Mouse (Mus musculus): Measurements from ENCODE around the gene Trpm3. TPM values are rescaled to one million over a fixed set of nuclear protein-coding genes. Genes with fewer than 3 reads are reported as not detected.

Trpm3 gene
- polyA plus RNA-seq, 1 experiment from 2014 or later = 0.37 TPM

GRCm38 (mm10) chr19:22692956-22693355, 554.1 kb downstream of the Trpm3 start:
- ATAC-seq (replicated peaks; ENCODE audit: low FRiP score, low TSS enrichment, low read depth) (no peak), DNase-seq (ENCODE audit: low spot score) (no peak)
- Histone ChIP-seq H3K4me2 (ENCODE audit: low read length) (no peak overlapping the region), H3K27ac (ENCODE audit: low read depth) (no peak overlapping the region), H3K4me3 (ENCODE audit: low read depth, low read length) (no peak overlapping the region), H3K27me3 (replicated peaks; ENCODE audit: control insufficient read depth, insufficient read depth, low read length) (no peaks in the 10 kb centered on the region), H3K36me3 (ENCODE audit: control insufficient read depth, insufficient read depth, low read length) (no peaks in the 10 kb centered on the region), H3K9ac (ENCODE audit: low read length) (no peak overlapping the region), H3K9me3 (ENCODE audit: control insufficient read depth, low read length) (no peaks in the 10 kb centered on the region), H3K4me1 (replicated peaks; ENCODE audit: control insufficient read depth, insufficient read depth, low read length) (no peaks in the 10 kb centered on the region)
- WGBS = 51% methylated on average over 5 of the region's 5 CpGs

DNA sequence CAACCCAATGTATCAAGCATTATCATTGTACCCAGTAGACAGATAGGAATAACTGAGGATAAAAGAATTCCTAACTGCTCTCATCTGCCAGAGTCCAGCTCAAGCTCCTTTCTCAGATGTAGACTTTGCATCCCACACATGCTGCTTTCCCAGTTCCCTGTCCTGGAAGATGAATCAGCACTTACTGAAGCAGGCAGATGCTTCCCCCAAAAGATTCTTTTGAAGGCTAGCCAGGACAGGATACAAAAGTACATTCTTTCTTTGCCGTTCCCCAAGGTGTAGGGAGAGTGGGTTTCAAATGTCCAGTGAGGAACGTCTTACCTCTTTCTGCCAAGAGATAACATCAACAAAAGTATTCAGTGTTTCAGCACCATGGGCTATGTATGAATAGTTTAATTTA, 556.6 kb downstream of the Trpm3 start:
- H3K4me3 ChIP-seq (ENCODE audit: low read depth, low read length) = no peak overlapping the region
- no peak overlapping the region for H3K27ac ChIP-seq (ENCODE audit: low read depth)
- no peaks in the 10 kb centered on the region for H3K27me3 ChIP-seq (replicated peaks; ENCODE audit: control insufficient read depth, insufficient read depth, low read length)
- ATAC-seq (replicated peaks; ENCODE audit: low FRiP score, low TSS enrichment, low read depth) = no peak
- no peaks in the 10 kb centered on the region for H3K4me1 ChIP-seq (replicated peaks; ENCODE audit: control insufficient read depth, insufficient read depth, low read length)
- H3K9me3 ChIP-seq (ENCODE audit: control insufficient read depth, low read length) = no peaks in the 10 kb centered on the region
- H3K36me3 ChIP-seq (ENCODE audit: control insufficient read depth, insufficient read depth, low read length) = no peaks in the 10 kb centered on the region
- WGBS = 31% methylated on average over 2 of the region's 2 CpGs
- no peak for DNase-seq (ENCODE audit: low spot score)
- no peak overlapping the region for H3K9ac ChIP-seq (ENCODE audit: low read length)
- no peak overlapping the region for H3K4me2 ChIP-seq (ENCODE audit: low read length)

- Histone ChIP-seq H3K27me3 (replicated peaks; ENCODE audit: control insufficient read depth, insufficient read depth, low read length) (no peaks in the 10 kb centered on the region), H3K4me1 (replicated peaks; ENCODE audit: control insufficient read depth, insufficient read depth, low read length) (no peaks in the 10 kb centered on the region), H3K9ac (ENCODE audit: low read length) (no peak overlapping the region), H3K36me3 (ENCODE audit: control insufficient read depth, insufficient read depth, low read length) (no peaks in the 10 kb centered on the region), H3K4me2 (ENCODE audit: low read length) (no peak overlapping the region), H3K27ac (ENCODE audit: low read depth) (no peak overlapping the region), H3K4me3 (ENCODE audit: low read depth, low read length) (no peak overlapping the region), H3K9me3 (ENCODE audit: control insufficient read depth, low read length) (no peaks in the 10 kb centered on the region)
- WGBS = 84% methylated on average over 4 of the region's 4 CpGs
- ATAC-seq (replicated peaks; ENCODE audit: low FRiP score, low TSS enrichment, low read depth) (no peak), DNase-seq (ENCODE audit: low spot score) (no peak)
Observed at GRCm38 (mm10) chr19:22698737-22699136, 559.9 kb downstream of the Trpm3 start.

DNA sequence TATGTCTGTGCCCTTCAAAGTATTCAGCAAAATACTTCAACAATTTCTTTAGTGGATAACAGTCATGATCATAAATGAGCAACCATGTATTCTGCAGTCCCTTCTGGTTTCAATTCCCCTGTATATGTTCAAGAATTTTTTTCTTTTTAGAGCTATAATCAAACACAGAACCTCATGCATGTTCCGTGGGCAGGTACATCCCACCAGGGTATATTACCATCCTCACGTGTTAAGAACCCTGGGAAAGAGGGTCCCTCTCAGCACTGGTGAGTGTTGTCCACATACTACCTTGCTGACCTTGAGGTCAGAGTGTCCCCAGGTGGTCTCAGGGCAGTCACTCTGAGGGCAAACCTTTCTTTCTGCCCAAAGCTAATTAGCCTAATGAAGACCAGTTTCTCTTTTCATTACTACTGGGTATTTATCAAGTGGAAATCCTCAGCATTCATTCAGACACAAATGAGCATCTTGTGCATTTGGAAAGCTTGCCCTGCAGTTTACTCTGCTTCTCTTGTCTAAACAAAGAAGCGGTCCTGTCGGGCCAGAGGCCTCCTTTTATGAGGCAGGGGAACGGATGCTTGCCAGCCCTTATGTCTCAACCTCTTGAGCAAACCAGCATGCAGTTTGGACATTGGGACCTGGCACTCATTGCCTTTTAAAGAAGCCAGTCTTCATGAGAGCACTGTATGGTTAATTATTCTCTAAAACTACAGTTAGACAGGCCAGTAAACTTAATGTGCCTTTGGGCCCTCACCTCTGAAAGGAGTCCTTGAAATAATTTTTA, 562.2 kb downstream of the Trpm3 start:
- Histone ChIP-seq H3K27me3 (replicated peaks; ENCODE audit: control insufficient read depth, insufficient read depth, low read length) (no peaks in the 10 kb centered on the region), H3K27ac (ENCODE audit: low read depth) (no peak overlapping the region), H3K9ac (ENCODE audit: low read length) (no peak overlapping the region), H3K9me3 (ENCODE audit: control insufficient read depth, low read length) (no peaks in the 10 kb centered on the region), H3K36me3 (ENCODE audit: control insufficient read depth, insufficient read depth, low read length) (no peaks in the 10 kb centered on the region), H3K4me3 (ENCODE audit: low read depth, low read length) (no peak overlapping the region), H3K4me1 (replicated peaks; ENCODE audit: control insufficient read depth, insufficient read depth, low read length) (no peaks in the 10 kb centered on the region), H3K4me2 (ENCODE audit: low read length) (no peak overlapping the region)
- WGBS = 38% methylated on average over 5 of the region's 5 CpGs
- DNase-seq (ENCODE audit: low spot score) (no peak), ATAC-seq (replicated peaks; ENCODE audit: low FRiP score, low TSS enrichment, low read depth) (no peak)

GRCm38 (mm10) chr19:22703876-22704275, 565.0 kb downstream of the Trpm3 start:
- H3K36me3 ChIP-seq (ENCODE audit: control insufficient read depth, insufficient read depth, low read length) = no peaks in the 10 kb centered on the region
- no peak overlapping the region for H3K9ac ChIP-seq (ENCODE audit: low read length)
- no peak overlapping the region for H3K4me2 ChIP-seq (ENCODE audit: low read length)
- ATAC-seq (replicated peaks; ENCODE audit: low FRiP score, low TSS enrichment, low read depth) (no peak), DNase-seq (ENCODE audit: low spot score) (no peak)
- H3K9me3 ChIP-seq (ENCODE audit: control insufficient read depth, low read length) = no peaks in the 10 kb centered on the region
- H3K4me3 ChIP-seq (ENCODE audit: low read depth, low read length) = no peak overlapping the region
- no peak overlapping the region for H3K27ac ChIP-seq (ENCODE audit: low read depth)
- WGBS = 77% methylated on average over 6 of the region's 6 CpGs
- H3K27me3 ChIP-seq (replicated peaks; ENCODE audit: control insufficient read depth, insufficient read depth, low read length) = no peaks in the 10 kb centered on the region
- no peaks in the 10 kb centered on the region for H3K4me1 ChIP-seq (replicated peaks; ENCODE audit: control insufficient read depth, insufficient read depth, low read length)

GRCm38 (mm10) chr19:22705414-22705813, 566.6 kb downstream of the Trpm3 start:
- Histone ChIP-seq H3K9ac (ENCODE audit: low read length) (no peak overlapping the region), H3K4me3 (ENCODE audit: low read depth, low read length) (no peak overlapping the region), H3K4me2 (ENCODE audit: low read length) (no peak overlapping the region), H3K9me3 (ENCODE audit: control insufficient read depth, low read length) (no peaks in the 10 kb centered on the region), H3K27me3 (replicated peaks; ENCODE audit: control insufficient read depth, insufficient read depth, low read length) (no peaks in the 10 kb centered on the region), H3K27ac (ENCODE audit: low read depth) (no peak overlapping the region), H3K4me1 (replicated peaks; ENCODE audit: control insufficient read depth, insufficient read depth, low read length) (no peaks in the 10 kb centered on the region), H3K36me3 (ENCODE audit: control insufficient read depth, insufficient read depth, low read length) (no peaks in the 10 kb centered on the region)
- ATAC-seq (replicated peaks; ENCODE audit: low FRiP score, low TSS enrichment, low read depth) = no peak
- no peak for DNase-seq (ENCODE audit: low spot score)

DNA sequence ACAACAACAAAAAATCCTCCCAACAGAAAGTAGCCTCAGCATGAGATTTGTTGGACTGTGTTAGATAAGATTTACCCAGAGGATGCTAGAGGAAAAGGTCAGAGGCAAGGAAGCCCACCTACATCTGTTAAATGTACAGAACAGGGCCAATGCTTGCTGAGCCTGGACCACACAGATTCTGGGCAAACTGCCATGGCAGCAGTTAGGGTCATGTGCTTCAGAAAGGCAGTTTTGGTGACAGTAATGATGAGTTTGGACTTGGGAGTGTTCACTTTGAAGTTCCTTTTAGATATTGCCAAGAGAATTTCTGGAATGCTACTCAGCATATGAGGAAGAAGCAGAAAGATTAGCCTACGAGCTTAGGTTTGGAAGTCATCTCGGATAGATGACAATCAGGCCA, 580.2 kb downstream of the Trpm3 start:
- H3K9me3 ChIP-seq (ENCODE audit: control insufficient read depth, low read length) = no peaks in the 10 kb centered on the region
- H3K36me3 ChIP-seq (ENCODE audit: control insufficient read depth, insufficient read depth, low read length) = no peaks in the 10 kb centered on the region
- H3K27ac ChIP-seq (ENCODE audit: low read depth) = no peak overlapping the region
- H3K4me1 ChIP-seq (replicated peaks; ENCODE audit: control insufficient read depth, insufficient read depth, low read length) = no peaks in the 10 kb centered on the region
- H3K27me3 ChIP-seq (replicated peaks; ENCODE audit: control insufficient read depth, insufficient read depth, low read length) = no peaks in the 10 kb centered on the region
- H3K4me2 ChIP-seq (ENCODE audit: low read length) = no peak overlapping the region
- WGBS = 69% methylated on average over 2 of the region's 2 CpGs
- no peak overlapping the region for H3K4me3 ChIP-seq (ENCODE audit: low read depth, low read length)
- no peak for DNase-seq (ENCODE audit: low spot score)
- H3K9ac ChIP-seq (ENCODE audit: low read length) = no peak overlapping the region
- ATAC-seq (replicated peaks; ENCODE audit: low FRiP score, low TSS enrichment, low read depth) = no peak

GRCm38 (mm10) chr19:22729846-22730245, 591.0 kb downstream of the Trpm3 start:
- DNase-seq (ENCODE audit: low spot score) (no peak), ATAC-seq (replicated peaks; ENCODE audit: low FRiP score, low TSS enrichment, low read depth) (no peak)
- no peaks in the 10 kb centered on the region for H3K27me3 ChIP-seq (replicated peaks; ENCODE audit: control insufficient read depth, insufficient read depth, low read length)
- H3K9ac ChIP-seq (ENCODE audit: low read length) = no peak overlapping the region
- no peak overlapping the region for H3K4me3 ChIP-seq (ENCODE audit: low read depth, low read length)
- H3K4me1 ChIP-seq (replicated peaks; ENCODE audit: control insufficient read depth, insufficient read depth, low read length) = no peaks in the 10 kb centered on the region
- H3K4me2 ChIP-seq (ENCODE audit: low read length) = no peak overlapping the region
- H3K27ac ChIP-seq (ENCODE audit: low read depth) = no peak overlapping the region
- no peaks in the 10 kb centered on the region for H3K9me3 ChIP-seq (ENCODE audit: control insufficient read depth, low read length)
- H3K36me3 ChIP-seq (ENCODE audit: control insufficient read depth, insufficient read depth, low read length) = no peaks in the 10 kb centered on the region
- WGBS = 81% methylated on average over 2 of the region's 2 CpGs

DNA sequence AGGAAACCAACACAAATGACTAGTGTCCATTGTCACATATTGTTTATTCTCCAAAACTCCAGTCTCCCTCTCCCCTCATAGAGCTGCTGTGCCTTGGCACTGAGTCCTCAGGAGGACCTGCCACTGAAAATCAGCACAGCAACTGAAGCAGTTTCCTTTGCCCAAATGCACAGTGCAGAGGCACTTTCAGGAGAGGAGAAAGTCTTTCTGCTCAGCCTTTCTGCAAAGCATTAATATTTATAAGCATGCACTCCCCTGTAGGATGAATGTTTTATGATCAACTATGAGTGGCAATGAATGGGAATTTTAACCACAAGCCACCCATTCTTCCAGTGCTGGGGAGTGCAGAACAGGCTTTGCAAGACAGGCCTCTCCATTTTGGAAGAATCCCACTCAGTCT, 592.1 kb downstream of the Trpm3 start:
- no peaks in the 10 kb centered on the region for H3K4me1 ChIP-seq (replicated peaks; ENCODE audit: control insufficient read depth, insufficient read depth, low read length)
- H3K27me3 ChIP-seq (replicated peaks; ENCODE audit: control insufficient read depth, insufficient read depth, low read length) = no peaks in the 10 kb centered on the region
- no peaks in the 10 kb centered on the region for H3K9me3 ChIP-seq (ENCODE audit: control insufficient read depth, low read length)
- H3K4me3 ChIP-seq (ENCODE audit: low read depth, low read length) = no peak overlapping the region
- H3K4me2 ChIP-seq (ENCODE audit: low read length) = no peak overlapping the region
- H3K36me3 ChIP-seq (ENCODE audit: control insufficient read depth, insufficient read depth, low read length) = no peaks in the 10 kb centered on the region
- ATAC-seq (replicated peaks; ENCODE audit: low FRiP score, low TSS enrichment, low read depth) (no peak), DNase-seq (ENCODE audit: low spot score) (no peak)
- no peak overlapping the region for H3K9ac ChIP-seq (ENCODE audit: low read length)
- no peak overlapping the region for H3K27ac ChIP-seq (ENCODE audit: low read depth)
